Mouse (Mus musculus) megakaryocyte progenitor cell, adult 5-6 weeks (primary cell): ENCODE measurements around the gene M1ap. TPM values are rescaled to one million over a fixed set of nuclear protein-coding genes. Genes with fewer than 3 reads are reported as not detected.

Source experiments
- ATAC-seq: replicated peaks from 2 replicates; pipeline ENCODE4 v1.8.0; 2016; ENCODE audit warnings: mild to moderate bottlenecking, moderate TSS enrichment, inconsistent platforms; ENCODE audit not compliant: poor library complexity
- total RNA-seq, 2 experiments: library from RNA; stranded (forward) in 1 of 2; stranded (reverse) in 1 of 2; fragments of 157-497, 149-512 nt in 1 of 2; fragments of 200-1000 nt in 1 of 2; gene quantifications; 2 replicates each; pipeline versions ENCODE4 v1.2.3 to v1.2.4; 2015 to 2017

The M1ap gene
- total RNA-seq, 2 experiments from 2014 or later, result 5.1 to 8.0 TPM

- no peak for ATAC-seq
These were observed 85.4 kb downstream of the M1ap start for GRCm38 (mm10) chr6:83031921-83032590.

GRCm38 (mm10) chr6:83032769-83033191 is 86.1 kb downstream of the M1ap start:
- ATAC-seq, result peak; percentile 54

- ATAC-seq, result peak; percentile 77
These were observed 86.8 kb downstream of the M1ap start, which contains the start of the genes Dok1 and Loxl3 for GRCm38 (mm10) chr6:83033249-83034185. Gene Dok1 (minus strand): TSS chr6:83033471. Gene Loxl3 (plus strand): TSS chr6:83034173.

GRCm38 (mm10) chr6:83034463-83035055 is 87.9 kb downstream of the M1ap start:
- no peak for ATAC-seq

- ATAC-seq, result no peak
These were observed 90.5 kb downstream of the M1ap start for GRCm38 (mm10) chr6:83037188-83037587.

- peak; percentile 89 for ATAC-seq
These were observed 91.9 kb downstream of the M1ap start for GRCm38 (mm10) chr6:83038496-83039012.

- ATAC-seq, result no peak
These were observed 93.9 kb downstream of the M1ap start for GRCm38 (mm10) chr6:83040601-83041000.

- no peak for ATAC-seq
These were observed 96.9 kb downstream of the M1ap start for GRCm38 (mm10) chr6:83043561-83043960.

GRCm38 (mm10) chr6:83043993-83044392 is 97.3 kb downstream of the M1ap start:
- ATAC-seq, result no peak

GRCm38 (mm10) chr6:83044742-83045141 is 98.0 kb downstream of the M1ap start:
- peak; percentile 69 for ATAC-seq

- ATAC-seq, result no peak
These were observed 102.7 kb downstream of the M1ap start for GRCm38 (mm10) chr6:83049367-83049766.

GRCm38 (mm10) chr6:83053136-83053960 is 106.6 kb downstream of the M1ap start:
- peak; percentile 26 for ATAC-seq

GRCm38 (mm10) chr6:83054074-83054851 is 107.6 kb downstream of the M1ap start, which contains the start of gene Aup1:
Gene Aup1 (plus strand): TSS chr6:83054521.
- peak; percentile 88 for ATAC-seq

GRCm38 (mm10) chr6:83054871-83055431 is 108.2 kb downstream of the M1ap start, which contains the start of gene Htra2:
Gene Htra2 (minus strand): TSS chr6:83055273.
- ATAC-seq, result peak; percentile 2; the same call in 1 of the 2 replicates

GRCm38 (mm10) chr6:83057790-83058189 is 111.1 kb downstream of the M1ap start, which contains the start of gene Dqx1:
Gene Dqx1 (plus strand): TSS chr6:83057844.
- no peak for ATAC-seq

GRCm38 (mm10) chr6:83058725-83059124 is 112.0 kb downstream of the M1ap start:
- ATAC-seq, result no peak

GRCm38 (mm10) chr6:83065995-83066394 is 119.3 kb downstream of the M1ap start:
- ATAC-seq, result no peak

- no peak for ATAC-seq
These were observed 119.7 kb downstream of the M1ap start for GRCm38 (mm10) chr6:83066441-83066840.

GRCm38 (mm10) chr6:83068221-83068620 is 121.5 kb downstream of the M1ap start:
- no peak for ATAC-seq
